Mouse (Mus musculus): ENCODE measurements around the gene Fignl1. TPM values are rescaled to one million over a fixed set of nuclear protein-coding genes. Genes with fewer than 3 reads are reported as not detected.

The Fignl1 gene
- polyA plus RNA-seq, 1 experiment from 2014 or later, result 66.4 TPM

DNA sequence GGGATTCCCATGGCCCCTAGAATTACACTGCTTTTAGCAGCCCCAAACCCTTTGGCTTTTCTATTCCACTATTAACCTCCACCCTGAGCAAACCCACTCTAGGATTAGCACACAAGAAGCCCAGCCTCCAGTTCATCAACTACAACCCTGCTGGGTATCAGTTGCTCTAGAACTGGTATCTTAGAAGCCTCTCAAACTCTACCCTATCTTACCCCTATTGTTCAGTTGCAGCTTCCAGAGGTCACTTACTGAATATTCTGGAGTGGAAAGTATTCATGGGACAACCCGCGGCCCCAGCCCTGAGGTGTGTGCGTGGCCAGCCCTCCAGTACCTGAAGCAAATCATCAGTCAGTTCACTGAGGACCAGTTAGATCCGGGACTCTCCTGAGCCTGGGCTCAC, 34.4 kb downstream of the Fignl1 start:
- no peak for DNase-seq (ENCODE audit: low spot score)
- no peak overlapping the region for H3K9ac ChIP-seq (ENCODE audit: low read depth, low read length)
- H3K9me3 ChIP-seq (ENCODE audit: control insufficient read depth, low read length), result no peaks in the 10 kb centered on the region
- no peak overlapping the region for H3K4me3 ChIP-seq (ENCODE audit: low read depth, low read length)
- H3K27me3 ChIP-seq (ENCODE audit: control insufficient read depth, insufficient read depth, low read length), result no peaks in the 10 kb centered on the region
- H3K4me1 ChIP-seq (replicated peaks; ENCODE audit: control insufficient read depth, insufficient read depth, low read length), result no peaks in the 10 kb centered on the region
- no peaks in the 10 kb centered on the region for H3K36me3 ChIP-seq (ENCODE audit: control insufficient read depth, insufficient read depth, low read length)
- no peak overlapping the region for H3K4me2 ChIP-seq (replicated peaks; ENCODE audit: low read depth, low read length)
- 96% methylated on average over 4 of the region's 4 CpGs for WGBS
- no peak for ATAC-seq (ENCODE audit: low FRiP score)
- no peak overlapping the region for H3K27ac ChIP-seq (ENCODE audit: low read depth, low read length)

DNA sequence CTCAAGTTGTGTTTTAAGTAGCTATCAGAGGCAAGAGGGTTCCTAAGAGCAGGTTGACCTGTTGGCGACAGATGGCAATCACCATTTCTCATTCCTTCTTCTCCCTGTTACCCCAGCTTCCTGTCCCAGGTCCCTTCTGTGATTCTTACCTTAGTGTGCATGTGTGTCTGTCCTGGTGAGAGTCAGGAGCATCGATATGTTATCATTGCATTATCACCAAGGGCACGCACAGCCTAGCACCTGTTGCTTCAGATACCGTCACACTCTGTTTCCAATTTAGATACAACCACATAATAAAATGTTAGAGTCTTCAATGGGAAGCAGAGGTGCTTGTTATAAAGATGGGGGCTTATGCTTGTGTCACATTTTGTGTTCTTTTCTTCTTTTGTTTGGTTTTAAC, 36.6 kb downstream of the Fignl1 start:
- no peak for ATAC-seq (ENCODE audit: low FRiP score)
- 94% methylated on average over 4 of the region's 4 CpGs for WGBS
- no peak overlapping the region for H3K9ac ChIP-seq (ENCODE audit: low read depth, low read length)

DNA sequence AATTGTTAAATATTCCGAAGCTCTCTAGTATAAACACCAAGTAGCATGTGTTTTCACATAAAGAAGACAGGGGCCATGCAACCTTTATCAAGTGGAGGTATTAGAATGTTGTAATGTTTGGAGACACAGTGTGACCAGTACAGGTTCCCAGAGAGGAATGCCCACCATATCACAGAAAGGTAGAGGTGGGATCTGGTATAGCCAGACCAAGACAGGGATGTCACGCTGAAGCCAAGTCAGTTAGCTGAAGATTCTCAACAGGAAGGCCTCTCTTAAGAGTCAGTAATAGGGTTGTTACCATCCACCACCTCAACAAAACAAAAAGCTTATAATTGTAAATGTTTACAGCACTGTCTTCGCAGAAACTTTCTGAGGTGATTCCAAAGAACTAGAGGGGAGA, 38.1 kb downstream of the Fignl1 start:
- ATAC-seq (ENCODE audit: low FRiP score) (no peak), DNase-seq (ENCODE audit: low spot score) (no peak)
- Histone ChIP-seq H3K4me1 (replicated peaks; ENCODE audit: control insufficient read depth, insufficient read depth, low read length) (no peaks in the 10 kb centered on the region), H3K4me2 (replicated peaks; ENCODE audit: low read depth, low read length) (no peak overlapping the region), H3K36me3 (ENCODE audit: control insufficient read depth, insufficient read depth, low read length) (no peaks in the 10 kb centered on the region), H3K9ac (ENCODE audit: low read depth, low read length) (no peak overlapping the region), H3K27ac (ENCODE audit: low read depth, low read length) (no peak overlapping the region), H3K4me3 (ENCODE audit: low read depth, low read length) (no peak overlapping the region), H3K9me3 (ENCODE audit: control insufficient read depth, low read length) (no peaks in the 10 kb centered on the region), H3K27me3 (ENCODE audit: control insufficient read depth, insufficient read depth, low read length) (no peaks in the 10 kb centered on the region)
- WGBS, result 87% methylated on average over 3 of the region's 3 CpGs

More for the DNA sequence above, 36.6 kb downstream of the Fignl1 start:
- Histone ChIP-seq H3K27ac (ENCODE audit: low read depth, low read length) (no peak overlapping the region), H3K36me3 (ENCODE audit: control insufficient read depth, insufficient read depth, low read length) (no peaks in the 10 kb centered on the region), H3K9me3 (ENCODE audit: control insufficient read depth, low read length) (no peaks in the 10 kb centered on the region), H3K27me3 (ENCODE audit: control insufficient read depth, insufficient read depth, low read length) (no peaks in the 10 kb centered on the region), H3K4me1 (replicated peaks; ENCODE audit: control insufficient read depth, insufficient read depth, low read length) (no peaks in the 10 kb centered on the region), H3K4me3 (ENCODE audit: low read depth, low read length) (no peak overlapping the region), H3K4me2 (replicated peaks; ENCODE audit: low read depth, low read length) (no peak overlapping the region)
- DNase-seq (ENCODE audit: low spot score), result no peak

DNA sequence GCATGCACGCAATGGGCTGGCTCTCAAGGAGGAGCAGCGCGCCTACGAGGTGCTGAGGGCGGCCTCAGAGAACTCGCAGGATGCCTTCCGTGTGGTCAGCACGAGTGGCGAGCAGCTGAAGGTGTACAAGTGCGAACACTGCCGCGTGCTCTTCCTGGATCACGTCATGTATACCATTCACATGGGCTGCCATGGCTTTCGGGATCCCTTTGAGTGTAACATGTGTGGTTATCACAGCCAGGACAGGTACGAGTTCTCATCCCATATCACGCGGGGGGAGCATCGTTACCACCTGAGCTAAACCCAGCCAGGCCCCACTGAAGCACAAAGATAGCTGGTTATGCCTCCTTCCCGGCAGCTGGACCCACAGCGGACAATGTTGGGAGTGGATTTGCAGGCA, 39.5 kb downstream of the Fignl1 start:
- Histone ChIP-seq H3K4me3 (ENCODE audit: low read depth, low read length) (no peak overlapping the region), H3K36me3 (ENCODE audit: control insufficient read depth, insufficient read depth, low read length) (no peaks in the 10 kb centered on the region), H3K9ac (ENCODE audit: low read depth, low read length) (no peak overlapping the region), H3K4me2 (replicated peaks; ENCODE audit: low read depth, low read length) (no peak overlapping the region), H3K4me1 (replicated peaks; ENCODE audit: control insufficient read depth, insufficient read depth, low read length) (no peaks in the 10 kb centered on the region), H3K9me3 (ENCODE audit: control insufficient read depth, low read length) (no peaks in the 10 kb centered on the region), H3K27me3 (ENCODE audit: control insufficient read depth, insufficient read depth, low read length) (no peaks in the 10 kb centered on the region), H3K27ac (ENCODE audit: low read depth, low read length) (no peak overlapping the region)
- 93% methylated on average over 20 of the region's 20 CpGs for WGBS
- DNase-seq (ENCODE audit: low spot score) (no peak), ATAC-seq (ENCODE audit: low FRiP score) (0 out of 2 replicates have a peak, but pooled peaks have one; percentile 10)

DNA sequence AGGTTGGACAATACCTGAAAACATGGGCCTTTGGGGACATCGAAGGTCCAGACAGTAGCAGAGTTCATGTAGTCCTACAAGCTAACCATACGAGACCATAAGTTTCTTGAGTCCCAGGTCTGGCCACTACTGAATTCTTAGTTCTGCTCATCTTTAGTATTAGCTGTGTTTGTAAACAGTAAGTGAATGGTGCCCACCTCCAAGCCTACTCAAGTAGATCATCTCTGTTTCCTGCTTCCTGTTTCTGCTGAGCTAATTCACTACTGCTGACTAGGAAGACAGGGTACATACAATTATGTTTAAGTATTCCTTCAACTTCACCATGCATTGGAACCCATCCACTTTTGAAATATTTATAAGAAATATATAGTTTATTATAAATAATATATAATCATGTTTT, 40.7 kb downstream of the Fignl1 start:
- DNase-seq (ENCODE audit: low spot score), result no peak

DNA sequence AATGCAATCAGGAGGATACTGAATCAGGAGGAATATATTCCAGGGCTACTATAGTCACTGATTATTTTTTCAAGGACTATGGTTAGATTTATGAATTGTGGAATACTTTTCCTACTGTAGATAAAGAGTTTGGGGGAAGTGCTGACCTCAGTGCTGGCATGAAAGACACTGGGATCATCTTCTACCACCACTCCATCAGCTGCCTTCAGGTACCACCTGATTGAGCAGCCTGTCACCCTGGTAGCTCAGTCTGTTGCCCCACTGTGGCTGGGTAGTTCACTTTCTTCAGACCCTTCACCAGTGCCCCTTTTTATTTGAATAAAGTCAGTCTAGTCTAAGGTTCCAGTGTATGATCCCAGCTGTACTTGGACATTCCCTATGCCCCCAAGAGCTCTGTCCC, 42.0 kb downstream of the Fignl1 start:
- ATAC-seq (ENCODE audit: low FRiP score) (no peak), DNase-seq (ENCODE audit: low spot score) (no peak)
- no peaks in the 10 kb centered on the region for H3K27me3 ChIP-seq (ENCODE audit: control insufficient read depth, insufficient read depth, low read length)
- H3K4me1 ChIP-seq (replicated peaks; ENCODE audit: control insufficient read depth, insufficient read depth, low read length), result no peaks in the 10 kb centered on the region
- no peak overlapping the region for H3K4me2 ChIP-seq (replicated peaks; ENCODE audit: low read depth, low read length)
- H3K4me3 ChIP-seq (ENCODE audit: low read depth, low read length), result no peak overlapping the region
- no peaks in the 10 kb centered on the region for H3K36me3 ChIP-seq (ENCODE audit: control insufficient read depth, insufficient read depth, low read length)
- H3K9ac ChIP-seq (ENCODE audit: low read depth, low read length), result no peak overlapping the region
- H3K27ac ChIP-seq (ENCODE audit: low read depth, low read length), result no peak overlapping the region
- no peaks in the 10 kb centered on the region for H3K9me3 ChIP-seq (ENCODE audit: control insufficient read depth, low read length)

More for the DNA sequence above, 40.7 kb downstream of the Fignl1 start:
- Histone ChIP-seq H3K27me3 (ENCODE audit: control insufficient read depth, insufficient read depth, low read length) (no peaks in the 10 kb centered on the region), H3K36me3 (ENCODE audit: control insufficient read depth, insufficient read depth, low read length) (no peaks in the 10 kb centered on the region), H3K4me1 (replicated peaks; ENCODE audit: control insufficient read depth, insufficient read depth, low read length) (no peaks in the 10 kb centered on the region), H3K9me3 (ENCODE audit: control insufficient read depth, low read length) (no peaks in the 10 kb centered on the region), H3K4me2 (replicated peaks; ENCODE audit: low read depth, low read length) (no peak overlapping the region), H3K27ac (ENCODE audit: low read depth, low read length) (no peak overlapping the region), H3K4me3 (ENCODE audit: low read depth, low read length) (no peak overlapping the region), H3K9ac (ENCODE audit: low read depth, low read length) (no peak overlapping the region)
- WGBS, result 93% methylated on average over 2 of the region's 2 CpGs
- no peak for ATAC-seq (ENCODE audit: low FRiP score)

DNA sequence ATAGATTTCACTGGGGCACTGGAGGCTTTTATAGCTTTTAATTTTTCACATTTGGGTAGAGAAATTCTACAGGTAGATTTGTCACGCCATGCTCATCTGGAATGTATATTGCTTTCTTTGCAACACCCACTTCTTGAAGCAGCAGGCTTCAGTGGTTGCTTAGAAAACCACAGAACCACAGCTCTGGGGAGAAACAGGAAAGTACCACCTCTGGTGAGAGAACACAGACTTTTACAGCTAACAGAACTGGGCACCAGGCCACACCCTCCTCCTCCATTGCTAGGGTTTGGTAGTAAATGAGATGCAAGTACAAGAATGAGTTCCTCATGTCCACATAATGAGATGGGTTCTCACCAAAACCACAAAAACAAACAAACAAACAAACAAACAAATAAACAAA, 42.7 kb downstream of the Fignl1 start:
- H3K4me1 ChIP-seq (replicated peaks; ENCODE audit: control insufficient read depth, insufficient read depth, low read length), result no peaks in the 10 kb centered on the region
- H3K4me3 ChIP-seq (ENCODE audit: low read depth, low read length), result no peak overlapping the region
- H3K27ac ChIP-seq (ENCODE audit: low read depth, low read length), result no peak overlapping the region
- WGBS, result 70% methylated on average over 1 of the region's 1 CpGs
- no peaks in the 10 kb centered on the region for H3K9me3 ChIP-seq (ENCODE audit: control insufficient read depth, low read length)
- H3K27me3 ChIP-seq (ENCODE audit: control insufficient read depth, insufficient read depth, low read length), result no peaks in the 10 kb centered on the region
- no peak overlapping the region for H3K9ac ChIP-seq (ENCODE audit: low read depth, low read length)
- no peak for ATAC-seq (ENCODE audit: low FRiP score)
- no peaks in the 10 kb centered on the region for H3K36me3 ChIP-seq (ENCODE audit: control insufficient read depth, insufficient read depth, low read length)
- no peak overlapping the region for H3K4me2 ChIP-seq (replicated peaks; ENCODE audit: low read depth, low read length)
- DNase-seq (ENCODE audit: low spot score), result no peak

DNA sequence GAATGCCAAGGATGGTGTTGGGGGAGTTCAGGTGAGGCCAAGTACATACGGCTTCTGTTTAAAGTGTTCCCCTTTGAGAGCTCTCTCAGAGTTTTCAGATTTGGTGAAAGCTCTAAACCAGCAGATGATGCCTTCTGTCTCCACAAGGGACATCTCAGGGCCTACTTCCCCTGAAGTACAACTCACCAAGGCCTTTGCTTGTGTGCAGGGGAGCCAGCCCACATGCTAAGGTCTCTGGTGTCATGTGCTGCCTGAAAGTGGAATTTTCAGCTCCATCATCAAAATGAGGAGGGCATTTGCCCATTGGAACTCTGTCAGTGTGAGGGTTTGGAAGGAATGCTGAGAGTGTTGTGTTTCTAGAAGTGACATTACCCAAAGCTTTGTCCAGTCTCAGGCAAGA, 43.3 kb downstream of the Fignl1 start:
- no peaks in the 10 kb centered on the region for H3K4me1 ChIP-seq (replicated peaks; ENCODE audit: control insufficient read depth, insufficient read depth, low read length)
- no peaks in the 10 kb centered on the region for H3K36me3 ChIP-seq (ENCODE audit: control insufficient read depth, insufficient read depth, low read length)
- H3K4me2 ChIP-seq (replicated peaks; ENCODE audit: low read depth, low read length), result no peak overlapping the region
- no peak overlapping the region for H3K9ac ChIP-seq (ENCODE audit: low read depth, low read length)
- 86% methylated on average over 1 of the region's 1 CpGs for WGBS
- no peak for ATAC-seq (ENCODE audit: low FRiP score)
- H3K27ac ChIP-seq (ENCODE audit: low read depth, low read length), result no peak overlapping the region
- no peak overlapping the region for H3K4me3 ChIP-seq (ENCODE audit: low read depth, low read length)
- H3K27me3 ChIP-seq (ENCODE audit: control insufficient read depth, insufficient read depth, low read length), result no peaks in the 10 kb centered on the region
- no peaks in the 10 kb centered on the region for H3K9me3 ChIP-seq (ENCODE audit: control insufficient read depth, low read length)
- DNase-seq (ENCODE audit: low spot score), result no peak

DNA sequence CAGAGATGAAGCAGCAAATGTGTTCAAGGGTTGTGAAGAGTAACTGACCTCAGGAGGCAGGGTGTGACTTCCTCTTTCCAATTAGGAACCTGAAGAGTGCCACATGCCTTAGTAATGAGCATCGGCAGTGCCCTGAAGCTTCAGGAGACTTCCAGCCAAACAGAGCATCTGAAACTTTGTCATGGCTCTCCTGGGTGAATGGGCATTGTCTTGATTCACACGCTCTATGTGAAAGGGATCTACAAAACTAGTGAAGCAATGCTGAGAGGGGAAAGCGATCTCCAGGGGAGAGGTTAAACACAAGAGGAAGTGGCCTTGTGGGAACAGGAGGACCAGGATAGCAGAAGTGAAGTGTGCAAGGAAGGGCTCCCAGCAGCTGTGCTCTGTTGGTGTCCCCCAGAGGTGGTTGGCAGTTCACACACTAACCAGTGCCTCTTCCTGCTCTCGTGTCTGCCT, 45.5 kb downstream of the Fignl1 start:
- no peak overlapping the region for H3K4me2 ChIP-seq (replicated peaks; ENCODE audit: low read depth, low read length)
- no peak overlapping the region for H3K9ac ChIP-seq (ENCODE audit: low read depth, low read length)
- no peaks in the 10 kb centered on the region for H3K9me3 ChIP-seq (ENCODE audit: control insufficient read depth, low read length)
- WGBS, result 64% methylated on average over 4 of the region's 4 CpGs
- DNase-seq (ENCODE audit: low spot score) (no peak), ATAC-seq (ENCODE audit: low FRiP score) (no peak)
- H3K4me1 ChIP-seq (replicated peaks; ENCODE audit: control insufficient read depth, insufficient read depth, low read length), result no peaks in the 10 kb centered on the region
- H3K4me3 ChIP-seq (ENCODE audit: low read depth, low read length), result no peak overlapping the region
- H3K27me3 ChIP-seq (ENCODE audit: control insufficient read depth, insufficient read depth, low read length), result no peaks in the 10 kb centered on the region
- H3K36me3 ChIP-seq (ENCODE audit: control insufficient read depth, insufficient read depth, low read length), result no peaks in the 10 kb centered on the region
- no peak overlapping the region for H3K27ac ChIP-seq (ENCODE audit: low read depth, low read length)

All from hindbrain, embryonic 11.5 days (tissue).